Mouse (Mus musculus): ENCODE data around the gene Ifna5. TPM values are rescaled to one million over a fixed set of nuclear protein-coding genes. Genes with fewer than 3 reads are reported as not detected.

The Ifna5 gene
- polyA plus RNA-seq, 1 experiment from 2014 or later, result not detected

DNA sequence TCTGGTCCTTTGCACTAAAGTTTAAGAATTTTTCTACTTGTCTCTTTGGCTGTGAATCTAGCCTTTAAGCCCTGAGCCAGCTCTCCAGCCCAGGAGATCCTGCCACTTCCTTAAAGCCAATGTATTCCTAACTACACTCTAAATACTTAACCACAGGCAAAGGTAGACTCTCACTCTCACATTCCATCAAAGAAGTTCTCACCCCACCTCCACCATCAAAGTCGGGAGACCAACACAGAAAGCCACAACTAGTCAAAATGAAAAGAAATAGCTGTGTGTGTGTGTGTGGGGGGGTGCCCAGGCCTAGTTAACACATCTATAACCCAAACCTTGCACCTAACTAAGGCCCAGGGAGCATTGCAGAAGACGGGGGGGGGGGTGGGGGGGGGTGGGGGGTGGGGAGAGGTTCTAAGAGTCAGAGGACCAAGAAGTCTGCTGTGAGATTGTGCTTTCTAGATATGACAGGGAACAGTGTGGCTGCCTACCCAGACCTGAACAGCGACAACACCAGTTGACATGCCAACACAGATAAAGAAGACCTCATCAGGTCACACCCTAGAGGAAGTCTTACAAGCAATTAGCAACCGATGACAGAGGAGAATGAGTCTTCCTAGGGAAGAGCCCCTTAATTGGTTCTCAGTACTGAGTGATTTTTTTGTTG lies 40.2 kb downstream of the Ifna5 start:
- Histone ChIP-seq H3K36me3 (ENCODE audit: insufficient read depth, low read length) (no peaks in the 10 kb centered on the region), H3K9ac (ENCODE audit: low read depth, low read length) (no peak overlapping the region), H3K4me2 (ENCODE audit: low read length) (no peak overlapping the region), H3K4me3 (replicated peaks; ENCODE audit: low read depth, low read length) (no peak overlapping the region), H3K9me3 (replicated peaks; ENCODE audit: low read length) (no peaks in the 10 kb centered on the region), H3K27ac (no peak overlapping the region), H3K27me3 (ENCODE audit: insufficient read depth, low read length) (no peaks in the 10 kb centered on the region), H3K4me1 (replicated peaks; ENCODE audit: insufficient read depth, low read length) (no peaks in the 10 kb centered on the region)
- 68% methylated on average over 4 of the region's 4 CpGs for WGBS
- DNase-seq (ENCODE audit: low spot score) (no peak), ATAC-seq (replicated peaks; ENCODE audit: low FRiP score, low read depth) (no peak)
- no peak for TF ChIP-seq CTCF (IDR thresholded peaks at IDR 0.05; ENCODE audit: low read depth)

- no peak for ATAC-seq (replicated peaks; ENCODE audit: low FRiP score, low read depth)
- H3K27me3 ChIP-seq (ENCODE audit: insufficient read depth, low read length), result no peaks in the 10 kb centered on the region
- H3K4me2 ChIP-seq (ENCODE audit: low read length), result no peak overlapping the region
- H3K9me3 ChIP-seq (replicated peaks; ENCODE audit: low read length), result no peaks in the 10 kb centered on the region
- no peak for DNase-seq (ENCODE audit: low spot score)
- H3K27ac ChIP-seq, result no peak overlapping the region
- no peak overlapping the region for H3K4me3 ChIP-seq (replicated peaks; ENCODE audit: low read depth, low read length)
- H3K36me3 ChIP-seq (ENCODE audit: insufficient read depth, low read length), result no peaks in the 10 kb centered on the region
- peak; percentile 14; the same call in 1 of the 2 replicates for TF ChIP-seq CTCF (IDR thresholded peaks at IDR 0.05; ENCODE audit: low read depth)
- WGBS, result 87% methylated on average over 4 of the region's 4 CpGs
- H3K4me1 ChIP-seq (replicated peaks; ENCODE audit: insufficient read depth, low read length), result no peaks in the 10 kb centered on the region
- H3K9ac ChIP-seq (ENCODE audit: low read depth, low read length), result no peak overlapping the region
These were observed 41.2 kb downstream of the Ifna5 start for GRCm38 (mm10) chr4:88876520-88876919.

- H3K27ac ChIP-seq, result no peak overlapping the region
- WGBS, result 42% methylated on average over 10 of the region's 10 CpGs
- H3K9me3 ChIP-seq (replicated peaks; ENCODE audit: low read length), result no peaks in the 10 kb centered on the region
- no peak overlapping the region for H3K9ac ChIP-seq (ENCODE audit: low read depth, low read length)
- H3K27me3 ChIP-seq (ENCODE audit: insufficient read depth, low read length), result no peaks in the 10 kb centered on the region
- H3K4me1 ChIP-seq (replicated peaks; ENCODE audit: insufficient read depth, low read length), result no peaks in the 10 kb centered on the region
- peak; percentile 79 for ATAC-seq (replicated peaks; ENCODE audit: low FRiP score, low read depth)
- H3K36me3 ChIP-seq (ENCODE audit: insufficient read depth, low read length), result no peaks in the 10 kb centered on the region
- no peak overlapping the region for H3K4me3 ChIP-seq (replicated peaks; ENCODE audit: low read depth, low read length)
- no peak for DNase-seq (ENCODE audit: low spot score)
- no peak for TF ChIP-seq CTCF (IDR thresholded peaks at IDR 0.05; ENCODE audit: low read depth)
- no peak overlapping the region for H3K4me2 ChIP-seq (ENCODE audit: low read length)
These were observed 42.9 kb downstream of the Ifna5 start for GRCm38 (mm10) chr4:88878246-88878645.

DNA sequence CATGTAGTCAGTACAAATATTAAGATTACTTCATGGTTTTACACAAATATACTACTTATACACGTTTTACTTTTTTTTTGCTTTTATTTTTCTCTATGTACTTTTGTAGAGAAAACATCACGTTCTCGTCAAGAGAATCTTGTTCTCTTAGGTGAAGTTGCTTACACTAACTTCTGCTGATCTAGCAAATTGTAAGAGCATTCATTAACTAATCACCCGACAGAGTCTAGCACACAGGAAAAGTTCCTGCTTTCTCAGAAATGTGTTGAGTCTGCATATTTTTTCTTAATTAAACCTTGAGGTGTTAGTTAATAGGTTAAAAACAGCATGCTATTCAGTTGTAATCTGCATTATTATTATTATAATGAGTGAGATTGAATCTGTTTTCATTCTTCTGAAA lies 43.4 kb downstream of the Ifna5 start:
- H3K9ac ChIP-seq (ENCODE audit: low read depth, low read length), result no peak overlapping the region
- no peaks in the 10 kb centered on the region for H3K4me1 ChIP-seq (replicated peaks; ENCODE audit: insufficient read depth, low read length)
- 64% methylated on average over 4 of the region's 4 CpGs for WGBS
- H3K4me3 ChIP-seq (replicated peaks; ENCODE audit: low read depth, low read length), result no peak overlapping the region
- no peak for ATAC-seq (replicated peaks; ENCODE audit: low FRiP score, low read depth)
- DNase-seq (ENCODE audit: low spot score), result no peak
- H3K27ac ChIP-seq, result no peak overlapping the region
- H3K27me3 ChIP-seq (ENCODE audit: insufficient read depth, low read length), result no peaks in the 10 kb centered on the region
- no peaks in the 10 kb centered on the region for H3K36me3 ChIP-seq (ENCODE audit: insufficient read depth, low read length)
- TF ChIP-seq CTCF (IDR thresholded peaks at IDR 0.05; ENCODE audit: low read depth), result no peak
- no peaks in the 10 kb centered on the region for H3K9me3 ChIP-seq (replicated peaks; ENCODE audit: low read length)
- H3K4me2 ChIP-seq (ENCODE audit: low read length), result no peak overlapping the region

GRCm38 (mm10) chr4:88880101-88880500 lies 44.8 kb downstream of the Ifna5 start, which contains the start of gene Ifne:
Gene Ifne, minus strand, starts transcription at chr4:88880201.
- Histone ChIP-seq H3K4me2 (ENCODE audit: low read length) (no peak within 1 kb of the TSS), H3K9me3 (replicated peaks; ENCODE audit: low read length) (no peaks in the 10 kb centered on the region), H3K4me3 (replicated peaks; ENCODE audit: low read depth, low read length) (no peak within 1 kb of the TSS), H3K4me1 (replicated peaks; ENCODE audit: insufficient read depth, low read length) (no peaks in the 10 kb centered on the region), H3K9ac (ENCODE audit: low read depth, low read length) (no peak within 1 kb of the TSS), H3K27me3 (ENCODE audit: insufficient read depth, low read length) (no peaks in the 10 kb centered on the region), H3K27ac (no peak within 1 kb of the TSS), H3K36me3 (ENCODE audit: insufficient read depth, low read length) (no peaks in the 10 kb centered on the region)
- WGBS, result 82% methylated on average over 8 of the region's 8 CpGs
- no peak for TF ChIP-seq CTCF (IDR thresholded peaks at IDR 0.05; ENCODE audit: low read depth)
- ATAC-seq (replicated peaks; ENCODE audit: low FRiP score, low read depth) (no peak), DNase-seq (ENCODE audit: low spot score) (no peak)

Other genes starting within 250 kb of the Ifna5 start
- not detected in 2 replicates for gene Ifna9, start 243.1 kb upstream of the Ifna5 start, polyA plus RNA-seq (2015; fragmentation: Nextera tagmentation; extraction: Ambion mirVana)
- gene Ifna12, start 232.1 kb upstream of the Ifna5 start, polyA plus RNA-seq (2015; fragmentation: Nextera tagmentation; extraction: Ambion mirVana), result not detected in 2 replicates
- not detected in 2 replicates for gene C87499, start 201.1 kb upstream of the Ifna5 start, polyA plus RNA-seq (2015; fragmentation: Nextera tagmentation; extraction: Ambion mirVana)
- gene Ifna13, start 191.1 kb upstream of the Ifna5 start, polyA plus RNA-seq (2015; fragmentation: Nextera tagmentation; extraction: Ambion mirVana), result not detected in 2 replicates
- not detected in 2 replicates for gene Ifna16, start 158.6 kb upstream of the Ifna5 start, polyA plus RNA-seq (2015; fragmentation: Nextera tagmentation; extraction: Ambion mirVana)
- gene Ifna2, start 151.6 kb upstream of the Ifna5 start, polyA plus RNA-seq (2015; fragmentation: Nextera tagmentation; extraction: Ambion mirVana), result not detected in 2 replicates
- not detected in 2 replicates for gene Ifnab, start 144.2 kb upstream of the Ifna5 start, polyA plus RNA-seq (2015; fragmentation: Nextera tagmentation; extraction: Ambion mirVana)
- 0.38 and 0.49 TPM in 2 replicates for gene Gm26566, start 113.7 kb upstream of the Ifna5 start, polyA plus RNA-seq (2015; fragmentation: Nextera tagmentation; extraction: Ambion mirVana)
- gene Klhl9, start 113.1 kb upstream of the Ifna5 start, polyA plus RNA-seq (2015; fragmentation: Nextera tagmentation; extraction: Ambion mirVana), result 84.2 and 86.5 TPM in 2 replicates
- gene Gm13271, start 80.7 kb upstream of the Ifna5 start, polyA plus RNA-seq (2015; fragmentation: Nextera tagmentation; extraction: Ambion mirVana), result 0.29 TPM in 1 of 2 replicates, not detected in the other
- gene Gm13283, start 75.4 kb upstream of the Ifna5 start, polyA plus RNA-seq (2015; fragmentation: Nextera tagmentation; extraction: Ambion mirVana), result 0.49 and 0.71 TPM in 2 replicates
- gene Gm13290, start 61.7 kb upstream of the Ifna5 start, polyA plus RNA-seq (2015; fragmentation: Nextera tagmentation; extraction: Ambion mirVana), result 0.49 TPM in 1 of 2 replicates, not detected in the other
- not detected in 2 replicates for gene Gm13289, start 58.6 kb upstream of the Ifna5 start, polyA plus RNA-seq (2015; fragmentation: Nextera tagmentation; extraction: Ambion mirVana)
- gene Gm13272, start 55.7 kb upstream of the Ifna5 start, polyA plus RNA-seq (2015; fragmentation: Nextera tagmentation; extraction: Ambion mirVana), result not detected in 2 replicates
- gene Ifnz, start 53.4 kb upstream of the Ifna5 start, polyA plus RNA-seq (2015; fragmentation: Nextera tagmentation; extraction: Ambion mirVana), result 0.14 and 0.46 TPM in 2 replicates
- gene Gm13276, start 49.8 kb upstream of the Ifna5 start, polyA plus RNA-seq (2015; fragmentation: Nextera tagmentation; extraction: Ambion mirVana), result not detected in 2 replicates
- not detected in 2 replicates for gene Gm13277, start 46.9 kb upstream of the Ifna5 start, polyA plus RNA-seq (2015; fragmentation: Nextera tagmentation; extraction: Ambion mirVana)
- not detected in 2 replicates for gene Gm13278, start 44.0 kb upstream of the Ifna5 start, polyA plus RNA-seq (2015; fragmentation: Nextera tagmentation; extraction: Ambion mirVana)
- not detected in 2 replicates for gene Gm13275, start 41.0 kb upstream of the Ifna5 start, polyA plus RNA-seq (2015; fragmentation: Nextera tagmentation; extraction: Ambion mirVana)
- not detected in 2 replicates for gene Gm13279, start 38.1 kb upstream of the Ifna5 start, polyA plus RNA-seq (2015; fragmentation: Nextera tagmentation; extraction: Ambion mirVana)
- 1.3 TPM in 1 of 2 replicates, not detected in the other for gene Gm13285, start 35.9 kb upstream of the Ifna5 start, polyA plus RNA-seq (2015; fragmentation: Nextera tagmentation; extraction: Ambion mirVana)
- gene Gm13287, start 32.3 kb upstream of the Ifna5 start, polyA plus RNA-seq (2015; fragmentation: Nextera tagmentation; extraction: Ambion mirVana), result not detected in 2 replicates
- gene Gm13288, start 30.0 kb upstream of the Ifna5 start, polyA plus RNA-seq (2015; fragmentation: Nextera tagmentation; extraction: Ambion mirVana), result 0.09 TPM in 1 of 2 replicates, not detected in the other
- not detected in 2 replicates for gene Ifna7, start 19.3 kb upstream of the Ifna5 start, polyA plus RNA-seq (2015; fragmentation: Nextera tagmentation; extraction: Ambion mirVana)
- gene Ifna11, start 15.6 kb upstream of the Ifna5 start, polyA plus RNA-seq (2015; fragmentation: Nextera tagmentation; extraction: Ambion mirVana), result not detected in 2 replicates
- gene Ifna6, start 8.1 kb upstream of the Ifna5 start, polyA plus RNA-seq (2015; fragmentation: Nextera tagmentation; extraction: Ambion mirVana), result not detected in 2 replicates
- gene Ifna4, start 6.3 kb downstream of the Ifna5 start, polyA plus RNA-seq (2015; fragmentation: Nextera tagmentation; extraction: Ambion mirVana), result not detected in 2 replicates
- gene Ifna1, start 14.6 kb downstream of the Ifna5 start, polyA plus RNA-seq (2015; fragmentation: Nextera tagmentation; extraction: Ambion mirVana), result not detected in 2 replicates
- gene Ifne, start 44.7 kb downstream of the Ifna5 start, polyA plus RNA-seq (2015; fragmentation: Nextera tagmentation; extraction: Ambion mirVana), result not detected in 2 replicates